Mouse (Mus musculus) cerebellum, adult 2 months (tissue): ENCODE results near the gene Astn2. TPM values are rescaled to one million over a fixed set of nuclear protein-coding genes. Genes with fewer than 3 reads are reported as not detected.
A peak's percentile ranks its signal among the peaks of the same experiment; 100 is the strongest.

Source experiments
- DNase-seq, 2 experiments: peaks; one replicate each; pipeline ENCODE4 v3.0.0; 2021
- H3K27ac ChIP-seq: fragments of 200-500 bp; 2 replicates; pipeline ENCODE4 v1.5.1; 2012; ENCODE audit warnings: low read length, control low read depth, inconsistent platforms; ENCODE audit not compliant: insufficient read depth
- H3K27me3 ChIP-seq: fragments of 200-500 bp; 2 replicates; pipeline ENCODE4 v1.6.1; 2012; ENCODE audit warnings: inconsistent platforms, mild to moderate bottlenecking, low read length, moderate library complexity; ENCODE audit not compliant: control insufficient read depth, insufficient read depth
- H3K4me1 ChIP-seq: fragments of 200-500 bp; 2 replicates; pipeline ENCODE4 v1.6.1; 2011; ENCODE audit warnings: low read length; ENCODE audit not compliant: control insufficient read depth, insufficient read depth
- H3K4me3 ChIP-seq: fragments of 200-500 bp; replicated peaks from 2 replicates; pipeline ENCODE3; 2011; ENCODE audit warnings: mild to moderate bottlenecking, low read depth, low read length, control low read depth; ENCODE audit not compliant: insufficient read depth
- CTCF ChIP-seq: fragments of 200-500 bp; IDR thresholded peaks from 2 replicates; pipeline ENCODE4 v1.5.1; 2011; ENCODE audit warnings: low read depth, mild to moderate bottlenecking, control low read depth, low read length, moderate library complexity, borderline replicate concordance; ENCODE audit not compliant: insufficient read depth
- POLR2A ChIP-seq: fragments of 200-500 bp; IDR thresholded peaks from 2 replicates; pipeline ENCODE4 v1.6.1; 2011; ENCODE audit warnings: low read length, control low read depth, borderline replicate concordance; ENCODE audit not compliant: insufficient read depth
- WGBS: fragments of 180-500 bp; shearing (Covaris S2); methylation state at CpG from one replicate; pipeline ENCODE4 v1.1.7; 2018; 5-methylcytosine and 5-hydroxymethylcytosine counted together
- polyA plus RNA-seq: library from polyadenylated mRNA; depleted of rRNA; stranded (reverse); fragments of >200 nt; gene quantifications from 2 replicates; pipeline ENCODE4 v1.2.3, GENCODE M21; 2012

Astn2 gene
- polyA plus RNA-seq, 1 experiment = 56.9 TPM

DNA sequence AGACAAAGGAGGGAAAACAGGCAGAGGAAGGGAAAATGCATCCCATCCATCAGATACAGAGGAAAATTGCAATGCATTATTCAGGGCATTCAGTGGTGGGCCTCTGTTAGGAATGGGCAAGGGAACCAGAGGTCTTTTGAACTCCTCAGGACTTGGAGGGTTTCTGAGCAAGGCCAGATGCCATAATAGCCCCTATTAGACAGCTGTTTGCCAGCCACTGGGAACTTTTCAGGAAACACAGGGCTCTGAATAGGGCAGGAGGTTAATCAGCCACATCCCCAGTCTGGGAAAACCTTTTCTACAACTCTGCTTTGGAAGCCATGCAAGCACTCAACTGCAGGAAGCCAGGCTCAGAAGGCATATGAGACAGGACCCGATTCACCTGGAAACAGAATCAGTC lies 38.9 kb downstream of the Astn2 start:
- H3K27me3 ChIP-seq = no peaks in the 10 kb centered on the region
- H3K4me3 ChIP-seq = no peak overlapping the region
- H3K4me1 ChIP-seq = peaks cover 7% of the 10 kb centered on the region; the same call in 1 of the 2 replicates
- no peak for DNase-seq
- WGBS = 58% methylated on average over 1 of the region's 1 CpGs
- no peak for TF ChIP-seq POLR2A
- TF ChIP-seq CTCF = no peak
- H3K27ac ChIP-seq = no peak overlapping the region

DNA sequence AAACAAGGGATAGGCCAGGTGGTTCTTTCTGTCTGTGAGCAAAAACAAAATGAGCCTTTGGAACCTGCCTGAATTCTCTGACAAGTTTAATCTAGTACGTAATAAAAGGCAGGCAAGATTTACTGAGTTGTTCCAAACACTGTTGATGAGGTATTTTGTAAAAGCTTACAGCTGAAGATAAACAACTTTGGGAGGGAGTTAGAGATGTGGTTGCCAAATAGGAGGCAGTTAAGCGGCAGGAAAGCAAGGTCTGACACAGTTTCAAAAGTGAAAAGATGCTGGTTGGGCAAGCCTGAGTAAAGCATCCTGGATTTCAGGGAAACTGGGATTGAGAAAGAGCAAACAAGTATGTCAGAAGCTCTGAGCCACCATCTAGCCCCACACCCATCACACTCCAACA lies 59.8 kb downstream of the Astn2 start:
- WGBS = 30% methylated on average over 2 of the region's 2 CpGs
- TF ChIP-seq POLR2A = no peak
- TF ChIP-seq CTCF = no peak
- peaks cover 5% of the 10 kb centered on the region for H3K4me1 ChIP-seq
- DNase-seq = no peak
- H3K4me3 ChIP-seq = no peak overlapping the region
- no peak overlapping the region for H3K27ac ChIP-seq
- no peaks in the 10 kb centered on the region; the same call in 1 of the 2 replicates for H3K27me3 ChIP-seq

DNA sequence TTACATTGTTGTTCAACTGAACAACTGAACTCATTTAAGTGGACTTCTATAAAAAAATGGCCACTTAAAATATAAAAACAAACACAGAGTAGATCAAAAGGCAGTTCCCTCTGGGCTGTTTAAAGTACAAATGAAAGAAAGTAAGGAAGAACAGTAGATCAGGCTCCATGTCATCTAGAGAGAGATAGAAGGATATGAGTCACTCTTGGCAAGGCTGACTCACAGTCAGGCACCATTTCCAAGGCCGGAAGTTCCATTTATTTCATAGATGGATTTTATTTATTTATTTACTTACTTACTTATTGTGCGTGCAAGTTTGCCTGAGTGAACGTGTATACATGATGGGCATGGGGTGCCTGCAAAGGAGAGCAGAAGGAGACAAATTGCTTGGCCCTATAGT lies 67.0 kb downstream of the Astn2 start:
- Histone ChIP-seq H3K27ac (no peak overlapping the region), H3K4me1 (0 out of 2 replicates have a peak, but pooled peaks cover 2% of the 10 kb centered on the region), H3K4me3 (no peak overlapping the region), H3K27me3 (no peaks in the 10 kb centered on the region)
- WGBS = 47% methylated on average over 3 of the region's 3 CpGs
- TF ChIP-seq POLR2A (no peak), CTCF (no peak)
- no peak for DNase-seq

- H3K27me3 ChIP-seq = no peaks in the 10 kb centered on the region
- TF ChIP-seq CTCF (no peak), POLR2A (no peak)
- H3K4me3 ChIP-seq = no peak overlapping the region
- H3K27ac ChIP-seq = peak overlapping the region; percentile 53; the same call in 1 of the 2 replicates
- 37% methylated on average over 4 of the region's 4 CpGs for WGBS
- no peak for DNase-seq
- H3K4me1 ChIP-seq = peaks cover 3% of the 10 kb centered on the region; the same call in 1 of the 2 replicates
These were observed 73.7 kb downstream of the Astn2 start for GRCm38 (mm10) chr4:66330600-66331285.

DNA sequence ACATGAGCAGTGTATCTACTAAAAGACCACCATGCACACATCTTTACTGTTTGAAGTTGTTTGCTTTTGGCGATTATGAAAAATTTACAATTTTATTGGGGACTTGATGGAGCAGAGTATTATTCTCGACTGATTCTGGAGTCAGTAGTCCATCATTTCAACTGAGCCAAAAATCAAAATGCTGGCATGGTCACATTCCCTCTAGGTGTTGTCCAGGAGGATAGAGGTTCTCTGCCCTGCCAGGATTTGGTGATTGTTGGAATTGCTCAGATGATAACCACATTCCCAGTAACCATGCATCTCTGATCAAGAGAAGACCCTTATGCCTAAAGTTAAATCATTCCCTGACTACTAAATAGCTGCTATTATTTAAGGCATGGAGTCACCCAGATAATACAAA lies 83.4 kb downstream of the Astn2 start:
- Histone ChIP-seq H3K27me3 (no peaks in the 10 kb centered on the region), H3K4me3 (no peak overlapping the region), H3K27ac (no peak overlapping the region), H3K4me1 (peaks cover 20% of the 10 kb centered on the region; the same call in 1 of the 2 replicates)
- TF ChIP-seq CTCF = no peak
- TF ChIP-seq POLR2A = no peak
- 56% methylated on average over 2 of the region's 2 CpGs for WGBS
- DNase-seq = peak in 1 of 2 experiments; percentile 54

GRCm38 (mm10) chr4:66314806-66315484 lies 89.5 kb downstream of the Astn2 start:
- no peak for TF ChIP-seq POLR2A
- no peak for TF ChIP-seq CTCF
- DNase-seq = no peak
- Histone ChIP-seq H3K27ac (no peak overlapping the region), H3K4me3 (no peak overlapping the region), H3K27me3 (no peaks in the 10 kb centered on the region), H3K4me1 (peaks cover 10% of the 10 kb centered on the region; the same call in 1 of the 2 replicates)
- 43% methylated on average over 8 of the region's 8 CpGs for WGBS

DNA sequence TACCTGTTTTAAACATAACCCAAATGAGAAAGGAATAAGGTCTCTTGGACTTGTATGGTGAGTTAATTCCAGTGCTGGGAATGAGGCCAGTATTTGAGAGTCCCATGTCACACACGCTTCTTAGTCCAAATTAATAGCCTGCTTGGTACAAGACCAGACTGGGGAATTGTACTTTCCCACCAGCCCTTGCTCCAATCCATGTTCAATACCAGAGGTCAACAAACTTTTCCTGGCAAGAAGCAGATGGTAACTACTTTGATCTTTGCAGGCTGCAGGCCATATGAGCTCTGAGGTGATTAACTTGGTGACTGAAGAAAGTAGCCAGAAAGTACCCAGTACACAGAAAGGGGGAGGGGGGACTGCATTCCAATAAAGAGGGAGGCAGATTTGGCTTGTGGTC lies 91.7 kb downstream of the Astn2 start:
- Histone ChIP-seq H3K4me1 (peaks cover 5% of the 10 kb centered on the region; the same call in 1 of the 2 replicates), H3K27me3 (no peaks in the 10 kb centered on the region), H3K4me3 (no peak overlapping the region), H3K27ac (no peak overlapping the region)
- WGBS = 16% methylated on average over 1 of the region's 1 CpGs
- TF ChIP-seq POLR2A = no peak
- TF ChIP-seq CTCF = no peak
- peak in 1 of 2 experiments; percentile 58 for DNase-seq

DNA sequence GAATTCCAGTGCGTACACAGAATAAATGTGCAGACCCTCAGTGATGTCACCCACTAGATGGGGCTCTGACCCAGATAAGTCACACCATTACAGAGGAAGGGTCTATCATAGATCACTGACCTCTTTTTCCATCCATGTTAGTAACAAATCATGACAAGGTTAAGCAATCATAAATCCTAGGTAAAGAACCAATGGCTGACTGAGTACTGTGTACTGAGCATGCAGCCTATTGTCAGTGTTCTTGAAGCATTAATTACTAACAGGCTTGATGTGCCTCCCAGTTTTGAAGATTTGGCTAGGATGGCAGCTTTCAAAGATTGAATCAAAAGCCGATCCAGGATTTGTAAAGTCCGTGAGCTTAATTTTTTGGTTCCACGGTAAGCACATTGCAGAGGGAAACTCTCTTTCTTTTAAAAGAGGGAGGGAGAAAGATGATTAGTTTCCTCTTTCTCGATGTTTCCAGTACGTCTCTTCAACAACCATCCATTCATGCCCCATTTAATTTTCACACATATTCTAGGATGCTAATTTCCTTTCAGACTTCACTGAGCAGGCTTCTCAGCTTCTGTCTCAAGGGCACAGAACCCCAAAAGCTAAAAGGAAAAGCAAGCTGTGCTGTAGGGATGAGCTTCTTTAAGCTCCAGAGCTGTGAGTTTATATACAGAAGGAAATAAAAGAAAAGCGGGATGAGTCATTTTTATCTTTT lies 93.9 kb downstream of the Astn2 start:
- 49% methylated on average over 7 of the region's 7 CpGs for WGBS
- TF ChIP-seq CTCF (no peak), POLR2A (no peak)
- peaks cover 8% of the 10 kb centered on the region for H3K4me1 ChIP-seq
- H3K27me3 ChIP-seq = no peaks in the 10 kb centered on the region
- H3K4me3 ChIP-seq = no peak overlapping the region
- DNase-seq = no peak
- no peak overlapping the region for H3K27ac ChIP-seq
